Mouse (Mus musculus): Measurements from ENCODE around the gene Jade1. TPM values are rescaled to one million over a fixed set of nuclear protein-coding genes. Genes with fewer than 3 reads are reported as not detected.

The Jade1 gene
- polyA plus RNA-seq, 1 experiment from 2014 or later = 14.4 TPM

GRCm38 (mm10) chr3:41528291-41528969, 27.1 kb upstream of the Jade1 start:
- Histone ChIP-seq H3K27ac (no peak overlapping the region), H3K27me3 (replicated peaks) (no peaks in the 10 kb centered on the region), H3K36me3 (no peaks in the 10 kb centered on the region), H3K4me3 (no peak overlapping the region), H3K9me3 (no peaks in the 10 kb centered on the region), H3K4me1 (no peaks in the 10 kb centered on the region), H3K9ac (no peak overlapping the region), H3K4me2 (replicated peaks) (no peak overlapping the region)
- no peak for ATAC-seq (ENCODE audit: low FRiP score, low read depth)
- 83% methylated on average over 2 of the region's 2 CpGs for WGBS

GRCm38 (mm10) chr3:41530156-41530555, 25.4 kb upstream of the Jade1 start:
- H3K36me3 ChIP-seq = no peaks in the 10 kb centered on the region
- no peaks in the 10 kb centered on the region for H3K27me3 ChIP-seq (replicated peaks)
- no peak overlapping the region for H3K4me3 ChIP-seq
- no peak overlapping the region for H3K27ac ChIP-seq
- 64% methylated on average over 3 of the region's 3 CpGs for WGBS
- no peaks in the 10 kb centered on the region for H3K9me3 ChIP-seq
- no peaks in the 10 kb centered on the region for H3K4me1 ChIP-seq
- no peak for ATAC-seq (ENCODE audit: low FRiP score, low read depth)
- H3K4me2 ChIP-seq (replicated peaks) = no peak overlapping the region
- H3K9ac ChIP-seq = no peak overlapping the region

GRCm38 (mm10) chr3:41531541-41531940, 24.0 kb upstream of the Jade1 start:
- WGBS = 57% methylated on average over 8 of the region's 8 CpGs
- no peaks in the 10 kb centered on the region for H3K4me1 ChIP-seq
- no peaks in the 10 kb centered on the region for H3K36me3 ChIP-seq
- no peak overlapping the region for H3K4me2 ChIP-seq (replicated peaks)
- no peaks in the 10 kb centered on the region for H3K9me3 ChIP-seq
- no peak overlapping the region for H3K4me3 ChIP-seq
- H3K27ac ChIP-seq = no peak overlapping the region
- H3K9ac ChIP-seq = no peak overlapping the region
- no peaks in the 10 kb centered on the region for H3K27me3 ChIP-seq (replicated peaks)
- ATAC-seq (ENCODE audit: low FRiP score, low read depth) = no peak

GRCm38 (mm10) chr3:41532109-41532508, 23.4 kb upstream of the Jade1 start:
- Histone ChIP-seq H3K27ac (no peak overlapping the region), H3K9ac (no peak overlapping the region), H3K4me3 (no peak overlapping the region), H3K4me1 (no peaks in the 10 kb centered on the region), H3K4me2 (replicated peaks) (no peak overlapping the region), H3K9me3 (no peaks in the 10 kb centered on the region), H3K27me3 (replicated peaks) (no peaks in the 10 kb centered on the region), H3K36me3 (no peaks in the 10 kb centered on the region)
- WGBS = 90% methylated on average over 12 of the region's 12 CpGs
- no peak for ATAC-seq (ENCODE audit: low FRiP score, low read depth)

- no peak for ATAC-seq (ENCODE audit: low FRiP score, low read depth)
- H3K4me1 ChIP-seq = no peaks in the 10 kb centered on the region
- no peak overlapping the region for H3K9ac ChIP-seq
- no peaks in the 10 kb centered on the region for H3K36me3 ChIP-seq
- WGBS = 64% methylated on average over 7 of the region's 7 CpGs
- H3K9me3 ChIP-seq = no peaks in the 10 kb centered on the region
- no peak overlapping the region for H3K27ac ChIP-seq
- no peak overlapping the region for H3K4me2 ChIP-seq (replicated peaks)
- H3K27me3 ChIP-seq (replicated peaks) = no peaks in the 10 kb centered on the region
- H3K4me3 ChIP-seq = no peak overlapping the region
These were observed 21.9 kb upstream of the Jade1 start for GRCm38 (mm10) chr3:41533660-41534059.

GRCm38 (mm10) chr3:41537957-41538356, 17.6 kb upstream of the Jade1 start:
- WGBS = 90% methylated on average over 2 of the region's 2 CpGs
- H3K36me3 ChIP-seq = no peaks in the 10 kb centered on the region
- no peak for ATAC-seq (ENCODE audit: low FRiP score, low read depth)

GRCm38 (mm10) chr3:41541313-41541712, 14.2 kb upstream of the Jade1 start:
- H3K9me3 ChIP-seq = no peaks in the 10 kb centered on the region
- ATAC-seq (ENCODE audit: low FRiP score, low read depth) = no peak
- 86% methylated on average over 3 of the region's 3 CpGs for WGBS

More at GRCm38 (mm10) chr3:41537957-41538356, 17.6 kb upstream of the Jade1 start:
- Histone ChIP-seq H3K27me3 (replicated peaks) (no peaks in the 10 kb centered on the region), H3K4me1 (no peaks in the 10 kb centered on the region), H3K4me3 (no peak overlapping the region), H3K4me2 (replicated peaks) (no peak overlapping the region), H3K9me3 (no peaks in the 10 kb centered on the region), H3K9ac (no peak overlapping the region), H3K27ac (no peak overlapping the region)

GRCm38 (mm10) chr3:41544451-41544850, 11.1 kb upstream of the Jade1 start:
- no peak for ATAC-seq (ENCODE audit: low FRiP score, low read depth)
- Histone ChIP-seq H3K9ac (no peak overlapping the region), H3K4me1 (no peaks in the 10 kb centered on the region), H3K27ac (no peak overlapping the region), H3K4me2 (replicated peaks) (no peak overlapping the region), H3K36me3 (no peaks in the 10 kb centered on the region), H3K4me3 (no peak overlapping the region), H3K27me3 (replicated peaks) (no peaks in the 10 kb centered on the region), H3K9me3 (no peaks in the 10 kb centered on the region)
- 59% methylated on average over 7 of the region's 7 CpGs for WGBS

More at GRCm38 (mm10) chr3:41541313-41541712, 14.2 kb upstream of the Jade1 start:
- no peak overlapping the region for H3K4me2 ChIP-seq (replicated peaks)
- no peaks in the 10 kb centered on the region for H3K36me3 ChIP-seq
- no peak overlapping the region for H3K27ac ChIP-seq
- no peak overlapping the region for H3K4me3 ChIP-seq
- H3K27me3 ChIP-seq (replicated peaks) = no peaks in the 10 kb centered on the region
- H3K4me1 ChIP-seq = no peaks in the 10 kb centered on the region
- H3K9ac ChIP-seq = no peak overlapping the region

- Histone ChIP-seq H3K27me3 (replicated peaks) (no peaks in the 10 kb centered on the region), H3K4me2 (replicated peaks) (no peak overlapping the region), H3K4me3 (no peak overlapping the region), H3K4me1 (no peaks in the 10 kb centered on the region), H3K9ac (no peak overlapping the region), H3K9me3 (no peaks in the 10 kb centered on the region), H3K27ac (no peak overlapping the region), H3K36me3 (no peaks in the 10 kb centered on the region)
- WGBS = 95% methylated on average over 5 of the region's 5 CpGs
- no peak for ATAC-seq (ENCODE audit: low FRiP score, low read depth)
These were observed 8.2 kb upstream of the Jade1 start for GRCm38 (mm10) chr3:41547289-41547688.

GRCm38 (mm10) chr3:41548238-41548637, 7.3 kb upstream of the Jade1 start:
- no peak overlapping the region for H3K4me3 ChIP-seq
- 80% methylated on average over 4 of the region's 4 CpGs for WGBS
- H3K9me3 ChIP-seq = no peaks in the 10 kb centered on the region
- no peak for ATAC-seq (ENCODE audit: low FRiP score, low read depth)
- H3K27ac ChIP-seq = no peak overlapping the region
- no peaks in the 10 kb centered on the region for H3K4me1 ChIP-seq
- H3K4me2 ChIP-seq (replicated peaks) = no peak overlapping the region
- no peak overlapping the region for H3K9ac ChIP-seq
- H3K36me3 ChIP-seq = no peaks in the 10 kb centered on the region
- no peaks in the 10 kb centered on the region for H3K27me3 ChIP-seq (replicated peaks)

- no peak overlapping the region for H3K4me2 ChIP-seq (replicated peaks)
- H3K4me1 ChIP-seq = no peaks in the 10 kb centered on the region
- 65% methylated on average over 3 of the region's 3 CpGs for WGBS
These were observed 3.9 kb upstream of the Jade1 start for GRCm38 (mm10) chr3:41551671-41552070.

GRCm38 (mm10) chr3:41552777-41553548, 2.6 kb upstream of the Jade1 start:
- no peak for ATAC-seq (ENCODE audit: low FRiP score, low read depth)

More at GRCm38 (mm10) chr3:41551671-41552070, 3.9 kb upstream of the Jade1 start:
- Histone ChIP-seq H3K9ac (no peak overlapping the region), H3K36me3 (no peaks in the 10 kb centered on the region), H3K9me3 (no peaks in the 10 kb centered on the region), H3K27me3 (replicated peaks) (no peaks in the 10 kb centered on the region), H3K4me3 (no peak overlapping the region), H3K27ac (no peak overlapping the region)
- no peak for ATAC-seq (ENCODE audit: low FRiP score, low read depth)

More at GRCm38 (mm10) chr3:41552777-41553548, 2.6 kb upstream of the Jade1 start:
- Histone ChIP-seq H3K36me3 (no peaks in the 10 kb centered on the region), H3K9ac (no peak overlapping the region), H3K4me3 (no peak overlapping the region), H3K4me1 (no peaks in the 10 kb centered on the region), H3K4me2 (replicated peaks) (no peak overlapping the region), H3K9me3 (no peaks in the 10 kb centered on the region), H3K27me3 (replicated peaks) (no peaks in the 10 kb centered on the region), H3K27ac (no peak overlapping the region)
- 76% methylated on average over 11 of the region's 11 CpGs for WGBS

Measured in neural tube, embryonic 12.5 days (tissue).